Mouse (Mus musculus) MEL (cell line): ENCODE data around the gene Snrnp35. TPM values are rescaled to one million over a fixed set of nuclear protein-coding genes. Genes with fewer than 3 reads are reported as not detected.
A peak's percentile ranks its signal among the peaks of the same experiment; 100 is the strongest.

Experiments
- DNase-seq: peaks from one replicate; pipeline ENCODE4 v3.0.0; 2011; ENCODE audit warnings: low read depth, low spot score
- H3K27ac ChIP-seq: 2 replicates; pipeline ENCODE4 v1.5.1; 2012; ENCODE audit warnings: low read depth, mild to moderate bottlenecking, control low read depth, low read length, moderate library complexity; ENCODE audit not compliant: control insufficient read depth
- H3K27me3 ChIP-seq, 2 experiments: fragments of 150-350 bp in 1 of 2; sonication (generic) in 1 of 2; 2 replicates each; pipeline ENCODE4 v1.6.1; 2012; ENCODE audit warnings: low read length in 2 of 2, mild to moderate bottlenecking in 2 of 2, improper control_type of control experiment in 1 of 2, moderate library complexity in 1 of 2; ENCODE audit not compliant: insufficient read depth in 2 of 2, control insufficient read depth in 1 of 2
- H3K36me3 ChIP-seq, 2 experiments: 2 replicates each; pipeline ENCODE4 v1.6.1; 2012 to 2014; ENCODE audit warnings: low read length in 2 of 2, improper control_type of control experiment in 1 of 2, inconsistent platforms in 1 of 2, mild to moderate bottlenecking in 1 of 2; ENCODE audit not compliant: insufficient read depth in 2 of 2, control insufficient read depth in 1 of 2
- H3K4me1 ChIP-seq, 2 experiments: fragments of 150-350 bp in 1 of 2; sonication (generic) in 1 of 2; 2 replicates each; pipeline ENCODE4 v1.6.1; 2012; ENCODE audit warnings: low read length in 2 of 2, improper control_type of control experiment in 1 of 2, mild to moderate bottlenecking in 1 of 2; ENCODE audit not compliant: insufficient read depth in 2 of 2, control insufficient read depth in 1 of 2
- H3K4me3 ChIP-seq, 2 experiments: fragments of 150-350 bp in 1 of 2; sonication (generic) in 1 of 2; 2 replicates each; pipeline ENCODE4 v1.5.1; 2012; ENCODE audit warnings: low read depth in 2 of 2, low read length in 2 of 2, mild to moderate bottlenecking in 2 of 2, moderate library complexity in 2 of 2, control low read depth in 1 of 2, improper control_type of control experiment in 1 of 2; ENCODE audit not compliant: control insufficient read depth in 1 of 2, insufficient read depth in 1 of 2
- H3K79me2 ChIP-seq: 2 replicates; pipeline ENCODE4 v1.6.1; 2012; ENCODE audit warnings: mild to moderate bottlenecking, low read length, moderate library complexity; ENCODE audit not compliant: control insufficient read depth, poor library complexity, insufficient read depth
- H3K9ac ChIP-seq: 2 replicates; pipeline ENCODE4 v1.6.1; 2012; ENCODE audit warnings: low read depth, mild to moderate bottlenecking, control low read depth, low read length, moderate library complexity; ENCODE audit not compliant: control insufficient read depth, poor library complexity, severe bottlenecking
- H3K9me3 ChIP-seq: fragments of 150-350 bp; sonication (generic); replicated peaks from 2 replicates; pipeline ENCODE4 v1.6.1; 2012; ENCODE audit warnings: mild to moderate bottlenecking, low read length, improper control_type of control experiment, moderate library complexity; ENCODE audit not compliant: insufficient read depth
- BHLHE40 ChIP-seq: IDR thresholded peaks from 2 replicates; pipeline ENCODE4 v1.6.1; 2012; ENCODE audit warnings: low read depth, mild to moderate bottlenecking, inconsistent platforms, low read length, improper control_type of control experiment, borderline replicate concordance
- CTCF ChIP-seq, 3 experiments: IDR thresholded peaks in 2 of 3; conservative IDR thresholded peaks in 1 of 3; 2 replicates each; pipeline ENCODE4 v1.5.1; 2011 to 2012; ENCODE audit warnings: low read length in 3 of 3, low read depth in 2 of 3, mild to moderate bottlenecking in 2 of 3, improper control_type of control experiment in 1 of 3, inconsistent platforms in 1 of 3, mixed read lengths in 1 of 3, moderate library complexity in 1 of 3; ENCODE audit not compliant: control insufficient read depth in 1 of 3, insufficient read depth in 1 of 3, poor library complexity in 1 of 3, severe bottlenecking in 1 of 3
- EP300 ChIP-seq, 2 experiments: IDR thresholded peaks; 2 replicates each; pipeline ENCODE4 v1.6.1; 2011; ENCODE audit warnings: improper control_type of control experiment in 2 of 2, low read length in 2 of 2, low read depth in 1 of 2, mild to moderate bottlenecking in 1 of 2
- GABPA ChIP-seq: IDR thresholded peaks from 2 replicates; pipeline ENCODE4 v1.6.1; 2012; ENCODE audit warnings: low read depth, mild to moderate bottlenecking, inconsistent platforms, low read length, improper control_type of control experiment, moderate library complexity
- GATA1 ChIP-seq: IDR thresholded peaks from 2 replicates; pipeline ENCODE4 v1.6.1; 2011; ENCODE audit warnings: low read depth, low read length, improper control_type of control experiment
- HCFC1 ChIP-seq: IDR thresholded peaks from 2 replicates; pipeline ENCODE4 v1.6.1; 2012; ENCODE audit warnings: low read depth, mild to moderate bottlenecking, inconsistent platforms, low read length, improper control_type of control experiment, moderate library complexity
- KAT2A ChIP-seq: conservative IDR thresholded peaks from 2 replicates; pipeline ENCODE4 v1.6.1; 2012; ENCODE audit warnings: low read depth, low read length, improper control_type of control experiment, inconsistent platforms
- MEF2A ChIP-seq: IDR thresholded peaks from 2 replicates; pipeline ENCODE4 v1.6.1; 2014; ENCODE audit warnings: low read depth, mild to moderate bottlenecking, inconsistent platforms, low read length, improper control_type of control experiment; ENCODE audit not compliant: poor library complexity, insufficient replicate concordance, severe bottlenecking; ENCODE audit errors: extremely low read depth
- MXI1 ChIP-seq: IDR thresholded peaks from 2 replicates; pipeline ENCODE4 v1.6.1; 2011; ENCODE audit warnings: mild to moderate bottlenecking, low read depth, low read length, improper control_type of control experiment
- NRF1 ChIP-seq: IDR thresholded peaks from 2 replicates; pipeline ENCODE4 v1.6.1; 2014; ENCODE audit warnings: low read depth, mild to moderate bottlenecking, inconsistent platforms, low read length, improper control_type of control experiment, moderate library complexity; ENCODE audit not compliant: poor library complexity, insufficient read depth, severe bottlenecking
- RCOR1 ChIP-seq: IDR thresholded peaks from 2 replicates; pipeline ENCODE4 v1.6.1; 2012; ENCODE audit warnings: low read depth, mild to moderate bottlenecking, inconsistent platforms, low read length, improper control_type of control experiment
- SIN3A ChIP-seq: IDR thresholded peaks from 2 replicates; pipeline ENCODE4 v1.6.1; 2012; ENCODE audit warnings: low read length, improper control_type of control experiment, inconsistent platforms
- TAL1 ChIP-seq: IDR thresholded peaks from 2 replicates; pipeline ENCODE4 v1.6.1; 2012; ENCODE audit warnings: mild to moderate bottlenecking, inconsistent platforms, low read length, moderate library complexity, mixed read lengths
- TBP ChIP-seq: IDR thresholded peaks from 2 replicates; pipeline ENCODE4 v1.8.0; 2011; ENCODE audit warnings: low read depth, low read length, improper control_type of control experiment
- TCF12 ChIP-seq: IDR thresholded peaks from 2 replicates; pipeline ENCODE4 v1.6.1; 2014; ENCODE audit warnings: low read depth, mild to moderate bottlenecking, inconsistent platforms, low read length, improper control_type of control experiment, moderate library complexity
- polyA plus RNA-seq, 2 experiments: library from polyadenylated mRNA; stranded (reverse) in 1 of 2; unstranded in 1 of 2; fragments of >175 nt in 1 of 2; fragments of >200 nt in 1 of 2; gene quantifications; 2 replicates each; pipeline versions ENCODE4 v1.2.1 to v1.2.4; 2012; ENCODE audit warnings: low replicate concordance in 2 of 2, low read depth in 1 of 2; ENCODE audit not compliant: insufficient read length in 2 of 2, insufficient read depth in 1 of 2, missing spikeins in 1 of 2
- total RNA-seq: library from RNA; depleted of rRNA; stranded (reverse); fragments of 300-350 nt; gene quantifications from 2 replicates; pipeline ENCODE4 v1.2.3, GENCODE M21; 2012

Snrnp35 gene
- total and polyA plus RNA-seq, 3 experiments: 11.7 to 18.3 TPM; not detected in 1

GRCm38 (mm10) chr5:124450641-124451340, 32.1 kb upstream of the Snrnp35 start:
- peaks cover 38% of the 10 kb centered on the region for H3K79me2 ChIP-seq
- DNase-seq: no peak
- H3K4me1 ChIP-seq: peaks cover 3 to 15% of the 10 kb centered on the region in 2 experiments; a peak in 3 of 4 replicates
- no peak overlapping the region for H3K4me3 ChIP-seq
- H3K9me3 ChIP-seq: no peaks in the 10 kb centered on the region
- peaks cover 24 to 27% of the 10 kb centered on the region in 2 experiments for H3K36me3 ChIP-seq
- no peak overlapping the region for H3K27ac ChIP-seq
- no peaks in the 10 kb centered on the region for H3K27me3 ChIP-seq
- TF ChIP-seq BHLHE40 (no peak), TAL1 (0 out of 2 replicates have a peak, but pooled peaks have one; percentile 7), EP300 (IDR thresholded peaks at IDR 0.05; ENCODE audit: low read depth in 1 of 2, low read length in 2 of 2) (peak in 1 of 2 experiments; percentile 8; a peak in 1 of 4 replicates)
- no peak overlapping the region for H3K9ac ChIP-seq

GRCm38 (mm10) chr5:124452494-124453228, 30.3 kb upstream of the Snrnp35 start:
- no peaks in the 10 kb centered on the region for H3K27me3 ChIP-seq
- DNase-seq: no peak
- TF ChIP-seq TCF12 (no peak), KAT2A (no peak), CTCF (IDR thresholded peaks at IDR 0.05 in 2 of 3, conservative IDR thresholded peaks at IDR 0.05 in 1 of 3; ENCODE audit: control insufficient read depth in 1 of 3, insufficient read depth in 1 of 3, low read depth in 2 of 3, low read length in 3 of 3, poor library complexity in 1 of 3, severe bottlenecking in 1 of 3) (no peak), TBP (no peak), HCFC1 (no peak), GATA1 (no peak)
- TF ChIP-seq, all 39 proteins: peak for 0
- Histone ChIP-seq H3K79me2 (peaks cover 19% of the 10 kb centered on the region), H3K4me1 (peaks cover 0 to 3% of the 10 kb centered on the region in 2 experiments; a peak in 1 of 4 replicates), H3K9ac (no peak overlapping the region), H3K9me3 (no peaks in the 10 kb centered on the region), H3K4me3 (no peak overlapping the region), H3K36me3 (peaks cover 13 to 25% of the 10 kb centered on the region in 2 experiments), H3K27ac (no peak overlapping the region)

- Histone ChIP-seq H3K4me1 (0 out of 4 replicates have a peak, but pooled peaks cover 0 to 3% of the 10 kb centered on the region in 2 experiments), H3K4me3 (no peak overlapping the region), H3K27me3 (no peaks in the 10 kb centered on the region), H3K79me2 (peaks cover 12% of the 10 kb centered on the region), H3K9ac (no peak overlapping the region), H3K9me3 (no peaks in the 10 kb centered on the region), H3K27ac (no peak overlapping the region), H3K36me3 (peaks cover 10 to 22% of the 10 kb centered on the region in 2 experiments)
- TF ChIP-seq MEF2A: no peak
- no peak for TF ChIP-seq GABPA
- no peak for TF ChIP-seq MXI1
- TF ChIP-seq TAL1: no peak
- TF ChIP-seq NRF1: no peak
- TF ChIP-seq SIN3A: no peak
- no peak for TF ChIP-seq RCOR1
- no peak for DNase-seq
These were observed 29.4 kb upstream of the Snrnp35 start for GRCm38 (mm10) chr5:124453339-124454081.
